ENCODE assay signal across 8 mouse cellular contexts in the genomic region with DNA sequence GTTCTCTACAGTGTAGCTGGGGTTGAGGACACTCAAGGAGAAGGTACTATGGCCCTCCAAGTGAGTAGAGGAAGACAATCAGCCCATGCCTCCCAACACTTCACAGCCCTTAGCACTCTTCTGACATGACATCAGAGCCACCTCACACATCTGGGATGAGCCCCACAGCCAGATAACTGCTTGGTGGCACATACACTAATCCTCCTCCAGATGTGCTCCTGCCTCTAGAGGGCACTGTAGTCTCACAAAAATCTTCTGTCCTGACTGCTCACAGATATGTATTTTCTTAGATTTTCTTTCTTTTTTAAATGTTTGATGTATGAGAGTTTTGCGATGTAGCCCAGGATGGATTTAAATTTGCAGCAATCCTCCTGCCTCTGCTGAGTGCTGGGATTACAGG. TPM values are rescaled to one million over a fixed set of nuclear protein-coding genes. Genes with fewer than 3 reads are reported as not detected.
DNase-seq lines count a peak whose midpoint lies in the region; ATAC-seq lines count a peak whose summit lies in the region.

No protein-coding gene starts in this region.

- no peak overlapping the region for H3K4me3 ChIP-seq in kidney, embryonic 14.5 days (ENCODE audit: low read length)

- WGBS in kidney, embryonic 14.5 days, result 91% methylated on average over 1 of the region's 1 CpGs

- peaks cover 66% of the 10 kb centered on the region for H3K36me3 ChIP-seq in kidney, embryonic 14.5 days (ENCODE audit: control insufficient read depth, insufficient read depth, low read length)

- no peaks in the 10 kb centered on the region for H3K9me3 ChIP-seq in kidney, embryonic 14.5 days (ENCODE audit: control insufficient read depth, low read length)

- no peak overlapping the region for H3K4me2 ChIP-seq in kidney, embryonic 14.5 days (replicated peaks; ENCODE audit: low read depth, low read length)

- 0 out of 2 replicates have a peak, but pooled peaks have one; percentile 55 for ATAC-seq in kidney, embryonic 14.5 days (ENCODE audit: low FRiP score, low TSS enrichment)
- ATAC-seq in megakaryocyte, adult 5-6 weeks (ENCODE audit: poor library complexity, severe bottlenecking), result peak; percentile 70

- H3K27ac ChIP-seq in kidney, embryonic 14.5 days (ENCODE audit: low read depth, low read length), result no peak overlapping the region

- H3K9ac ChIP-seq in kidney, embryonic 14.5 days (ENCODE audit: low read depth, low read length), result no peak overlapping the region

- DNase-seq in embryo, embryonic 10 days (ENCODE audit: low spot score), result peak; percentile 31
- DNase-seq in embryo, embryonic 9.5 days (ENCODE audit: extremely low spot score), result no peak
- DNase-seq in right cerebral cortex, adult 18-20 months, result peak; percentile 31
- no peak for DNase-seq in right cerebral cortex, postnatal 36 days (ENCODE audit: low spot score in 2 of 2)
- peak; percentile 29 to 43 for DNase-seq in cerebellum, postnatal 36 days
- peak; percentile 77 for DNase-seq in thymus, postnatal 4 days

- no peaks in the 10 kb centered on the region for H3K4me1 ChIP-seq in kidney, embryonic 14.5 days (ENCODE audit: control insufficient read depth, insufficient read depth, low read length)

- no peaks in the 10 kb centered on the region for H3K27me3 ChIP-seq in kidney, embryonic 14.5 days (ENCODE audit: control insufficient read depth, insufficient read depth, low read length)

RNA-seq across cellular contexts. Expression of a gene that starts 11.1 kb away (rescaled TPM):
- 241 and 323 TPM in 2 replicates for polyA plus RNA-seq in kidney, embryonic 14.5 days (2014; fragmentation: Nextera tagmentation; extraction: Ambion mirVana)
- total RNA-seq in megakaryocyte, adult 5-6 weeks (2015), result 49.1 and 55.1 TPM in 2 replicates
- total RNA-seq in megakaryocyte, adult 5-6 weeks (2017), result 267 and 278 TPM in 2 replicates

RNA-seq across cellular contexts. Expression of a gene that starts 24.2 kb away (rescaled TPM):
- 16.7 and 23.6 TPM in 2 replicates for polyA plus RNA-seq in kidney, embryonic 14.5 days (2014; fragmentation: Nextera tagmentation; extraction: Ambion mirVana)
- total RNA-seq in megakaryocyte, adult 5-6 weeks (2015), result 25.3 and 28.0 TPM in 2 replicates
- 20.6 and 34.0 TPM in 2 replicates for total RNA-seq in megakaryocyte, adult 5-6 weeks (2017)

Comparison
In these comparisons a context has a peak if more than half of its experiments do, and no peak if none do; other contexts are left out.
1. DNase-seq: peak in embryo, embryonic 10 days (single experiment), right cerebral cortex, adult 18-20 months (single experiment), cerebellum, postnatal 36 days (2 of 2) and thymus, postnatal 4 days (single experiment); none in embryo, embryonic 9.5 days (single experiment) and right cerebral cortex, postnatal 36 days (0 of 2).